Mouse (Mus musculus): Measurements from ENCODE around the gene Tab1.

The Tab1 gene

GRCm38 (mm10) chr15:80206057-80206565 lies 73.2 kb downstream of the Tab1 start:
- in situ Hi-C loops (cut with MboI): no loop called here

DNA sequence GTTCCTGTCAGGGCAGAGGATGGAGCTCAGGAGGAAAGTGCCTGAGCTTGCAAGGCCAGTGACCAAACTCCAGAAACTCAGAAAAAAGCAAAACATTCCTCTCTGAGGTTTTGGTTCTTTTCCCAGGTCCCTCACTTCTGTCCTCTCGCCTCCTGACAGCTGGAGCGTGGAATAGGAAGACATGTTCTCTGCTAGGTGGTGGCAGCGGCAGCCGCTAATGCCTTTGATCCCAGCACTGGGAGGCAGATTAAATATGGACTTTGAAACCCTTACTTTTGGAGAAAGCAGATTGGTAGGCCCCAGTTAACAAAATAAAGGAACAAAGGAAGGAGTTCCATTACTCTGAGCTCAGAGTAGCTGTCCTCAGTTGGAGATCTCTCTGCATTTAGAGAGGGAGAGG lies 75.5 kb downstream of the Tab1 start:
- in situ Hi-C loops (cut with MboI): no loop called here

Data from mature B cell (primary cell).